Mouse (Mus musculus) embryonic facial prominence, embryonic 11.5 days (tissue): ENCODE data around the gene Vmo1. TPM values are rescaled to one million over a fixed set of nuclear protein-coding genes. Genes with fewer than 3 reads are reported as not detected.

Experiments
- ATAC-seq: fragments of 200-750 bp; cut with Nextera tagmentation; replicated peaks from 2 replicates; pipeline ENCODE4 v1.8.0; 2017; ENCODE audit warnings: low read depth; ENCODE audit not compliant: insufficient number of reproducible peaks, low FRiP score, low TSS enrichment
- DNase-seq: peaks from one replicate; pipeline ENCODE4 v3.0.0-alpha.2; 2015; ENCODE audit warnings: low spot score
- H3K27ac ChIP-seq: fragments of 300-500 bp; sonication (generic); replicated peaks from 2 replicates; pipeline ENCODE4 v1.5.1; 2014; ENCODE audit warnings: mild to moderate bottlenecking, low read depth, low read length, control low read depth
- H3K27me3 ChIP-seq: fragments of 300-500 bp; sonication (generic); 2 replicates; pipeline ENCODE4 v1.6.1; 2014; ENCODE audit warnings: mild to moderate bottlenecking, low read length, moderate library complexity, mixed read lengths; ENCODE audit not compliant: control insufficient read depth, insufficient read depth
- H3K36me3 ChIP-seq: fragments of 300-500 bp; sonication (generic); replicated peaks from 2 replicates; pipeline ENCODE4 v1.6.1; 2014; ENCODE audit warnings: low read depth, mild to moderate bottlenecking, low read length, moderate library complexity, mixed read lengths; ENCODE audit not compliant: control insufficient read depth, insufficient read depth
- H3K4me1 ChIP-seq: fragments of 300-500 bp; sonication (generic); 2 replicates; pipeline ENCODE4 v1.6.1; 2014; ENCODE audit warnings: low read length, mixed read lengths; ENCODE audit not compliant: control insufficient read depth, insufficient read depth
- H3K4me2 ChIP-seq: fragments of 300-500 bp; sonication (generic); 2 replicates; pipeline ENCODE4 v1.6.1; 2014; ENCODE audit warnings: low read depth, mild to moderate bottlenecking, control low read depth, low read length, moderate library complexity
- H3K4me3 ChIP-seq: fragments of 300-500 bp; sonication (generic); 2 replicates; pipeline ENCODE4 v1.5.1; 2014; ENCODE audit warnings: low read depth, low read length, control low read depth
- H3K9ac ChIP-seq: fragments of 300-500 bp; sonication (generic); replicated peaks from 2 replicates; pipeline ENCODE4 v1.6.1; 2014; ENCODE audit warnings: mild to moderate bottlenecking, control low read depth, low read length
- H3K9me3 ChIP-seq: fragments of 300-500 bp; sonication (generic); replicated peaks from 2 replicates; pipeline ENCODE4 v1.6.1; 2016; ENCODE audit warnings: mild to moderate bottlenecking, low read length, inconsistent platforms, mixed read lengths; ENCODE audit not compliant: control insufficient read depth
- WGBS: fragments of 180-500 bp; shearing (Covaris S2); extraction: QIAGEN DNeasy Blood & Tissue Kit; methylation state at CpG from one replicate; pipeline ENCODE4 v1.1.7; 2014; 5-methylcytosine and 5-hydroxymethylcytosine counted together
- polyA plus RNA-seq: library from polyadenylated mRNA; unstranded; fragments of >200 nt; fragmentation: Nextera tagmentation; extraction: Ambion mirVana; gene quantifications from 2 replicates; pipeline ENCODE4 v1.2.1, GENCODE M21; 2014

Gene Vmo1
- polyA plus RNA-seq, 1 experiment from 2014 or later = 0.45 TPM

GRCm38 (mm10) chr11:70516352-70516751, 1.9 kb upstream of the Vmo1 start:
- Histone ChIP-seq H3K4me1 (no peaks in the 10 kb centered on the region), H3K4me3 (no peak overlapping the region), H3K27ac (no peak overlapping the region), H3K27me3 (no peaks in the 10 kb centered on the region), H3K9me3 (no peaks in the 10 kb centered on the region), H3K36me3 (no peaks in the 10 kb centered on the region), H3K9ac (no peak overlapping the region), H3K4me2 (no peak overlapping the region)
- ATAC-seq = no peak
- peak; percentile 77 for DNase-seq
- WGBS = 30% methylated on average over 2 of the region's 2 CpGs

- Histone ChIP-seq H3K4me2 (no peak overlapping the region), H3K9ac (no peak overlapping the region), H3K27me3 (no peaks in the 10 kb centered on the region), H3K36me3 (no peaks in the 10 kb centered on the region), H3K9me3 (no peaks in the 10 kb centered on the region), H3K4me3 (no peak overlapping the region), H3K4me1 (0 out of 2 replicates have a peak, but pooled peaks cover 2% of the 10 kb centered on the region), H3K27ac (no peak overlapping the region)
- DNase-seq (no peak), ATAC-seq (no peak)
- 57% methylated on average over 11 of the region's 11 CpGs for WGBS
Measured at GRCm38 (mm10) chr11:70513520-70513919, 896 bp downstream of the Vmo1 start.

GRCm38 (mm10) chr11:70512709-70513342, 1.6 kb downstream of the Vmo1 start:
- WGBS = 76% methylated on average over 7 of the region's 7 CpGs
- ATAC-seq (no peak), DNase-seq (no peak)
- Histone ChIP-seq H3K4me1 (0 out of 2 replicates have a peak, but pooled peaks cover 2% of the 10 kb centered on the region), H3K36me3 (no peaks in the 10 kb centered on the region), H3K9ac (no peak overlapping the region), H3K27ac (no peak overlapping the region), H3K27me3 (no peaks in the 10 kb centered on the region), H3K4me3 (no peak overlapping the region), H3K4me2 (no peak overlapping the region), H3K9me3 (no peaks in the 10 kb centered on the region)

- 89% methylated on average over 7 of the region's 7 CpGs for WGBS
- H3K9ac ChIP-seq = no peak overlapping the region
- no peak overlapping the region for H3K4me3 ChIP-seq
- ATAC-seq (no peak), DNase-seq (no peak)
- no peaks in the 10 kb centered on the region for H3K36me3 ChIP-seq
- no peaks in the 10 kb centered on the region for H3K27me3 ChIP-seq
- H3K4me1 ChIP-seq = 0 out of 2 replicates have a peak, but pooled peaks cover 2% of the 10 kb centered on the region
- H3K27ac ChIP-seq = no peak overlapping the region
- H3K9me3 ChIP-seq = no peaks in the 10 kb centered on the region
- no peak overlapping the region for H3K4me2 ChIP-seq
Measured at GRCm38 (mm10) chr11:70511825-70512224, 2.6 kb downstream of the Vmo1 start.

- 69% methylated on average over 2 of the region's 2 CpGs for WGBS
Measured at GRCm38 (mm10) chr11:70511242-70511641, 3.2 kb downstream of the Vmo1 start.

GRCm38 (mm10) chr11:70509753-70510564, 4.5 kb downstream of the Vmo1 start:
- no peak overlapping the region for H3K27ac ChIP-seq
- ATAC-seq (0 out of 2 replicates have a peak, but pooled peaks have one; percentile 44), DNase-seq (peak; percentile 72)
- 0 out of 2 replicates have a peak, but pooled peaks cover 2% of the 10 kb centered on the region for H3K4me1 ChIP-seq
- WGBS = 10% methylated on average over 19 of the region's 19 CpGs
- H3K9ac ChIP-seq = no peak overlapping the region
- peak overlapping the region; percentile 16; the same call in 1 of the 2 replicates for H3K4me2 ChIP-seq
- no peaks in the 10 kb centered on the region for H3K9me3 ChIP-seq
- no peaks in the 10 kb centered on the region for H3K36me3 ChIP-seq
- no peak overlapping the region for H3K4me3 ChIP-seq
- H3K27me3 ChIP-seq = no peaks in the 10 kb centered on the region

More at GRCm38 (mm10) chr11:70511242-70511641, 3.2 kb downstream of the Vmo1 start:
- ATAC-seq (no peak), DNase-seq (no peak)
- Histone ChIP-seq H3K36me3 (no peaks in the 10 kb centered on the region), H3K9ac (no peak overlapping the region), H3K4me1 (0 out of 2 replicates have a peak, but pooled peaks cover 2% of the 10 kb centered on the region), H3K27ac (no peak overlapping the region), H3K4me2 (no peak overlapping the region), H3K9me3 (no peaks in the 10 kb centered on the region), H3K4me3 (no peak overlapping the region), H3K27me3 (no peaks in the 10 kb centered on the region)

- no peaks in the 10 kb centered on the region for H3K36me3 ChIP-seq
- no peak for ATAC-seq
Measured at GRCm38 (mm10) chr11:70506962-70507515, 7.4 kb downstream of the Vmo1 start.

More at GRCm38 (mm10) chr11:70506962-70507515, 7.4 kb downstream of the Vmo1 start:
- H3K4me3 ChIP-seq = no peak overlapping the region
- H3K9me3 ChIP-seq = no peaks in the 10 kb centered on the region
- no peak overlapping the region for H3K4me2 ChIP-seq
- H3K27me3 ChIP-seq = no peaks in the 10 kb centered on the region
- no peak overlapping the region for H3K9ac ChIP-seq
- 0 out of 2 replicates have a peak, but pooled peaks cover 2% of the 10 kb centered on the region for H3K4me1 ChIP-seq
- WGBS = 71% methylated on average over 7 of the region's 7 CpGs
- H3K27ac ChIP-seq = no peak overlapping the region
- DNase-seq = no peak
